ENCODE assay signal across 21 mouse cellular contexts in the genomic region with DNA sequence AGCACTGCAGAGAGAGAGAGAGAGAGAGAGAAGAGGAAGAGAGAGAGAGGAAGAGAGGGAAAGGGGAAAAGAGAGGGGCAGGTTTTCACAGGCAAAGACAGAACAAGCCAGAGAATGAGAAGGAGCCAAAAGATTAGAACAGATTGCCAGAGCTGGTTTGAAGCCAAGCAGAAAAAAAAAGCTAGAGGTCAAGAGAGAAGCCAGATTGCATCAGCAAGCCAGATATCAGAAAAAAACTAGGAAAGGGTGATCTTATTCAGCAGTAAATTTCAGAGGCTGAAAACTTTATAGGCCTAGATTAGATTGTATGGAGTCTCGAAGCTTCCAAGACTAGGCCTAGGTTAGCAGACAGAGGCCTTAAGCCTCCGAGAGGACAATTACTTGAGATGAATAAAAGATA. TPM values are rescaled to one million over a fixed set of nuclear protein-coding genes. Genes with fewer than 3 reads are reported as not detected.
"Had no signal": no experiment of that assay in that cellular context is flagged by ENCODE, and none has a peak within 500 bp of the region (broad histone marks: within the 10 kb centered on the region; RNA-seq: fewer than 3 reads in every experiment).

No protein-coding gene starts in this region.

- H3K4me3 ChIP-seq: neural tube, embryonic 13.5 days; neural tube, embryonic 15.5 days; stomach, embryonic 15.5 days had no signal

- H3K4me1 ChIP-seq: neural tube, embryonic 13.5 days; neural tube, embryonic 15.5 days; stomach, embryonic 15.5 days had no signal

- H3K27me3 ChIP-seq: neural tube, embryonic 13.5 days; neural tube, embryonic 15.5 days; stomach, embryonic 15.5 days had no signal

- H3K36me3 ChIP-seq: neural tube, embryonic 13.5 days; neural tube, embryonic 15.5 days; stomach, embryonic 15.5 days had no signal

- H3K9ac ChIP-seq: neural tube, embryonic 13.5 days; neural tube, embryonic 15.5 days; stomach, embryonic 15.5 days had no signal

- DNase-seq: retina, postnatal 1 day; right cerebral cortex, adult 18-20 months; right cerebral cortex, postnatal 14 days; right cerebral cortex, postnatal 25 days; right cerebral cortex, postnatal 4 days; spleen, adult 18-20 months; thymus, adult 18-20 months; thymus, adult 2 months; thymus, postnatal 14 days; thymus, postnatal 25 days; thymus, postnatal 36 days; thymus, postnatal 4 days had no signal

- H3K27ac ChIP-seq: neural tube, embryonic 13.5 days; neural tube, embryonic 15.5 days; stomach, embryonic 15.5 days; stomach, postnatal 0 days had no signal

RNA-seq across cellular contexts. Expression of gene Cbs, which starts 9.1 kb away (rescaled TPM):
- total RNA-seq: neutrophil, adult 5-6 weeks had no signal

RNA-seq across cellular contexts. Expression of gene Cryaa, which starts 49.6 kb away (rescaled TPM):
- polyA plus RNA-seq: neural tube, embryonic 13.5 days; small intestine, adult 2 months; stomach, embryonic 14.5 days; testis, adult 2 months; urinary bladder, adult 2 months had no signal
